Mouse (Mus musculus) MEL (cell line): ENCODE data around the gene Ahcyl2. TPM values are rescaled to one million over a fixed set of nuclear protein-coding genes. Genes with fewer than 3 reads are reported as not detected.

Experiments used
- DNase-seq: peaks from one replicate; pipeline ENCODE4 v3.0.0; 2011; ENCODE audit warnings: low read depth, low spot score
- H3K27ac ChIP-seq: 2 replicates; pipeline ENCODE4 v1.5.1; 2012; ENCODE audit warnings: low read depth, mild to moderate bottlenecking, control low read depth, low read length, moderate library complexity; ENCODE audit not compliant: control insufficient read depth
- H3K27me3 ChIP-seq, 2 experiments: fragments of 150-350 bp in 1 of 2; sonication (generic) in 1 of 2; 2 replicates each; pipeline ENCODE4 v1.6.1; 2012; ENCODE audit warnings: low read length in 2 of 2, mild to moderate bottlenecking in 2 of 2, improper control_type of control experiment in 1 of 2, moderate library complexity in 1 of 2; ENCODE audit not compliant: insufficient read depth in 2 of 2, control insufficient read depth in 1 of 2
- H3K36me3 ChIP-seq, 2 experiments: 2 replicates each; pipeline ENCODE4 v1.6.1; 2012 to 2014; ENCODE audit warnings: low read length in 2 of 2, improper control_type of control experiment in 1 of 2, inconsistent platforms in 1 of 2, mild to moderate bottlenecking in 1 of 2; ENCODE audit not compliant: insufficient read depth in 2 of 2, control insufficient read depth in 1 of 2
- H3K4me1 ChIP-seq, 2 experiments: fragments of 150-350 bp in 1 of 2; sonication (generic) in 1 of 2; 2 replicates each; pipeline ENCODE4 v1.6.1; 2012; ENCODE audit warnings: low read length in 2 of 2, improper control_type of control experiment in 1 of 2, mild to moderate bottlenecking in 1 of 2; ENCODE audit not compliant: insufficient read depth in 2 of 2, control insufficient read depth in 1 of 2
- H3K4me3 ChIP-seq, 2 experiments: fragments of 150-350 bp in 1 of 2; sonication (generic) in 1 of 2; 2 replicates each; pipeline ENCODE4 v1.5.1; 2012; ENCODE audit warnings: low read depth in 2 of 2, low read length in 2 of 2, mild to moderate bottlenecking in 2 of 2, moderate library complexity in 2 of 2, control low read depth in 1 of 2, improper control_type of control experiment in 1 of 2; ENCODE audit not compliant: control insufficient read depth in 1 of 2, insufficient read depth in 1 of 2
- H3K79me2 ChIP-seq: 2 replicates; pipeline ENCODE4 v1.6.1; 2012; ENCODE audit warnings: mild to moderate bottlenecking, low read length, moderate library complexity; ENCODE audit not compliant: control insufficient read depth, poor library complexity, insufficient read depth
- H3K9ac ChIP-seq: 2 replicates; pipeline ENCODE4 v1.6.1; 2012; ENCODE audit warnings: low read depth, mild to moderate bottlenecking, control low read depth, low read length, moderate library complexity; ENCODE audit not compliant: control insufficient read depth, poor library complexity, severe bottlenecking
- H3K9me3 ChIP-seq: fragments of 150-350 bp; sonication (generic); replicated peaks from 2 replicates; pipeline ENCODE4 v1.6.1; 2012; ENCODE audit warnings: mild to moderate bottlenecking, low read length, improper control_type of control experiment, moderate library complexity; ENCODE audit not compliant: insufficient read depth
- CHD1 ChIP-seq: IDR thresholded peaks from 2 replicates; pipeline ENCODE4 v1.6.1; 2012; ENCODE audit warnings: low read depth, mild to moderate bottlenecking, inconsistent platforms, low read length, improper control_type of control experiment
- CTCF ChIP-seq, 3 experiments: IDR thresholded peaks in 2 of 3; conservative IDR thresholded peaks in 1 of 3; 2 replicates each; pipeline ENCODE4 v1.5.1; 2011 to 2012; ENCODE audit warnings: low read length in 3 of 3, low read depth in 2 of 3, mild to moderate bottlenecking in 2 of 3, improper control_type of control experiment in 1 of 3, inconsistent platforms in 1 of 3, mixed read lengths in 1 of 3, moderate library complexity in 1 of 3; ENCODE audit not compliant: control insufficient read depth in 1 of 3, insufficient read depth in 1 of 3, poor library complexity in 1 of 3, severe bottlenecking in 1 of 3
- EP300 ChIP-seq, 2 experiments: IDR thresholded peaks; 2 replicates each; pipeline ENCODE4 v1.6.1; 2011; ENCODE audit warnings: improper control_type of control experiment in 2 of 2, low read length in 2 of 2, low read depth in 1 of 2, mild to moderate bottlenecking in 1 of 2
- ETS1 ChIP-seq: IDR thresholded peaks from 2 replicates; pipeline ENCODE4 v1.6.1; 2012; ENCODE audit warnings: low read depth, mild to moderate bottlenecking, inconsistent platforms, low read length, improper control_type of control experiment, moderate library complexity
- GATA1 ChIP-seq: IDR thresholded peaks from 2 replicates; pipeline ENCODE4 v1.6.1; 2011; ENCODE audit warnings: low read depth, low read length, improper control_type of control experiment
- HCFC1 ChIP-seq: IDR thresholded peaks from 2 replicates; pipeline ENCODE4 v1.6.1; 2012; ENCODE audit warnings: low read depth, mild to moderate bottlenecking, inconsistent platforms, low read length, improper control_type of control experiment, moderate library complexity
- KAT2A ChIP-seq: conservative IDR thresholded peaks from 2 replicates; pipeline ENCODE4 v1.6.1; 2012; ENCODE audit warnings: low read depth, low read length, improper control_type of control experiment, inconsistent platforms
- MAX ChIP-seq: IDR thresholded peaks from 2 replicates; pipeline ENCODE4 v1.6.1; 2011; ENCODE audit warnings: low read length, improper control_type of control experiment
- MEF2A ChIP-seq: IDR thresholded peaks from 2 replicates; pipeline ENCODE4 v1.6.1; 2014; ENCODE audit warnings: low read depth, mild to moderate bottlenecking, inconsistent platforms, low read length, improper control_type of control experiment; ENCODE audit not compliant: poor library complexity, insufficient replicate concordance, severe bottlenecking; ENCODE audit errors: extremely low read depth
- MYB ChIP-seq: IDR thresholded peaks from 2 replicates; pipeline ENCODE4 v1.6.1; 2011; ENCODE audit warnings: mild to moderate bottlenecking, low read depth, low read length, improper control_type of control experiment
- MYC ChIP-seq: IDR thresholded peaks from 2 replicates; pipeline ENCODE4 v1.6.1; 2011; ENCODE audit warnings: low read depth, mild to moderate bottlenecking, low read length, improper control_type of control experiment, moderate library complexity
- NELFE ChIP-seq: IDR thresholded peaks from 2 replicates; pipeline ENCODE4 v1.6.1; 2011; ENCODE audit warnings: low read depth, low read length, improper control_type of control experiment
- RAD21 ChIP-seq: IDR thresholded peaks from 2 replicates; pipeline ENCODE4 v1.6.1; 2011; ENCODE audit warnings: mild to moderate bottlenecking, low read depth, low read length, improper control_type of control experiment
- RCOR1 ChIP-seq: IDR thresholded peaks from 2 replicates; pipeline ENCODE4 v1.6.1; 2012; ENCODE audit warnings: low read depth, mild to moderate bottlenecking, inconsistent platforms, low read length, improper control_type of control experiment
- SMC3 ChIP-seq: IDR thresholded peaks from 2 replicates; pipeline ENCODE4 v1.6.1; 2011; ENCODE audit warnings: low read depth, low read length, improper control_type of control experiment
- TAL1 ChIP-seq: IDR thresholded peaks from 2 replicates; pipeline ENCODE4 v1.6.1; 2012; ENCODE audit warnings: mild to moderate bottlenecking, inconsistent platforms, low read length, moderate library complexity, mixed read lengths
- TCF12 ChIP-seq: IDR thresholded peaks from 2 replicates; pipeline ENCODE4 v1.6.1; 2014; ENCODE audit warnings: low read depth, mild to moderate bottlenecking, inconsistent platforms, low read length, improper control_type of control experiment, moderate library complexity
- USF1 ChIP-seq: IDR thresholded peaks from 2 replicates; pipeline ENCODE4 v1.6.1; 2014; ENCODE audit warnings: low read depth, mild to moderate bottlenecking, inconsistent platforms, low read length, improper control_type of control experiment, moderate library complexity
- USF2 ChIP-seq, 2 experiments: IDR thresholded peaks; 2 replicates each; pipeline ENCODE4 v1.6.1; 2011 to 2012; ENCODE audit warnings: improper control_type of control experiment in 2 of 2, low read length in 2 of 2, borderline replicate concordance in 1 of 2, inconsistent platforms in 1 of 2, low read depth in 1 of 2, mild to moderate bottlenecking in 1 of 2; ENCODE audit not compliant: insufficient read depth in 1 of 2
- ZC3H11A ChIP-seq: IDR thresholded peaks from 2 replicates; pipeline ENCODE4 v1.6.1; 2012; ENCODE audit warnings: low read depth, mild to moderate bottlenecking, inconsistent platforms, low read length, improper control_type of control experiment
- ZMIZ1 ChIP-seq: IDR thresholded peaks from 2 replicates; pipeline ENCODE4 v1.6.1; 2012; ENCODE audit warnings: low read depth, mild to moderate bottlenecking, inconsistent platforms, low read length, improper control_type of control experiment, moderate library complexity
- polyA plus RNA-seq, 2 experiments: library from polyadenylated mRNA; stranded (reverse) in 1 of 2; unstranded in 1 of 2; fragments of >175 nt in 1 of 2; fragments of >200 nt in 1 of 2; gene quantifications; 2 replicates each; pipeline versions ENCODE4 v1.2.1 to v1.2.4; 2012; ENCODE audit warnings: low replicate concordance in 2 of 2, low read depth in 1 of 2; ENCODE audit not compliant: insufficient read length in 2 of 2, insufficient read depth in 1 of 2, missing spikeins in 1 of 2
- total RNA-seq: library from RNA; depleted of rRNA; stranded (reverse); fragments of 300-350 nt; gene quantifications from 2 replicates; pipeline ENCODE4 v1.2.3, GENCODE M21; 2012

The Ahcyl2 gene
- total and polyA plus RNA-seq, 3 experiments = 16.9 to 17.0 TPM; not detected in 1

- no peak overlapping the region for H3K27ac ChIP-seq
- no peaks in the 10 kb centered on the region for H3K36me3 ChIP-seq
- H3K9me3 ChIP-seq = no peaks in the 10 kb centered on the region
- H3K4me3 ChIP-seq = no peak overlapping the region
- no peak overlapping the region for H3K9ac ChIP-seq
- no peak for TF ChIP-seq SMC3
- no peak for TF ChIP-seq TCF12
- TF ChIP-seq CHD1 = no peak
- no peak for TF ChIP-seq EP300 (IDR thresholded peaks at IDR 0.05; ENCODE audit: low read depth in 1 of 2, low read length in 2 of 2)
- TF ChIP-seq ZC3H11A = no peak
- TF ChIP-seq TAL1 = no peak
- TF ChIP-seq USF2 (IDR thresholded peaks at IDR 0.05; ENCODE audit: borderline replicate concordance in 1 of 2, insufficient read depth in 1 of 2, low read depth in 1 of 2, low read length in 2 of 2) = no peak
- no peak for TF ChIP-seq MAX
- no peak for TF ChIP-seq NELFE
- no peak for TF ChIP-seq KAT2A
- TF ChIP-seq RAD21 = no peak; the same call in 1 of the 2 replicates
- no peak for TF ChIP-seq GATA1
- no peak for TF ChIP-seq ETS1
- no peak for TF ChIP-seq MYC
- TF ChIP-seq HCFC1 = no peak
- no peak for TF ChIP-seq RCOR1
- TF ChIP-seq, all 39 proteins: peak for 0
- Histone ChIP-seq H3K79me2 (no peaks in the 10 kb centered on the region; the same call in 1 of the 2 replicates), H3K27me3 (peaks cover 3 to 6% of the 10 kb centered on the region in 2 experiments; a peak in 2 of 4 replicates), H3K4me1 (peaks cover 0 to 3% of the 10 kb centered on the region in 2 experiments; a peak in 1 of 4 replicates)
- DNase-seq = no peak
Observed at GRCm38 (mm10) chr6:29913673-29914072, 145.9 kb downstream of the Ahcyl2 start.

- TF ChIP-seq ZMIZ1 (no peak), MYB (no peak), MYC (no peak), ZC3H11A (no peak), RAD21 (no peak), RCOR1 (no peak), MEF2A (no peak), USF1 (no peak), HCFC1 (no peak), CTCF (IDR thresholded peaks at IDR 0.05 in 2 of 3, conservative IDR thresholded peaks at IDR 0.05 in 1 of 3; ENCODE audit: control insufficient read depth in 1 of 3, insufficient read depth in 1 of 3, low read depth in 2 of 3, low read length in 3 of 3, poor library complexity in 1 of 3, severe bottlenecking in 1 of 3) (no peak), KAT2A (no peak)
- no peak for DNase-seq
- peaks cover 3 to 6% of the 10 kb centered on the region in 2 experiments; a peak in 2 of 4 replicates for H3K27me3 ChIP-seq
Observed at GRCm38 (mm10) chr6:29914136-29914535, 146.3 kb downstream of the Ahcyl2 start.

More at GRCm38 (mm10) chr6:29914136-29914535, 146.3 kb downstream of the Ahcyl2 start:
- Histone ChIP-seq H3K27ac (no peak overlapping the region), H3K4me1 (peaks cover 0 to 3% of the 10 kb centered on the region in 2 experiments; a peak in 1 of 4 replicates), H3K4me3 (no peak overlapping the region), H3K9me3 (no peaks in the 10 kb centered on the region), H3K36me3 (no peaks in the 10 kb centered on the region), H3K79me2 (no peaks in the 10 kb centered on the region; the same call in 1 of the 2 replicates), H3K9ac (no peak overlapping the region)
